Mouse (Mus musculus) liver, adult 2 months (tissue): ENCODE measurements at regions not wholly inside any gene's neighbourhood (a gene's known extent, or its start where the extent isn't known, plus 50 kb on each side); places are given as distances from the start of the nearest gene placed in this dataset.

Source experiments
- CTCF ChIP-seq: fragments of 200-500 bp; IDR thresholded peaks from 2 replicates; pipeline ENCODE4 v1.5.1; 2011; ENCODE audit warnings: low read depth, low read length, control low read depth
- POLR2A ChIP-seq: fragments of 200-500 bp; IDR thresholded peaks from 2 replicates; pipeline ENCODE4 v1.6.1; 2011; ENCODE audit warnings: low read length, control low read depth; ENCODE audit not compliant: insufficient read depth; ENCODE audit errors: extremely low read depth

DNA sequence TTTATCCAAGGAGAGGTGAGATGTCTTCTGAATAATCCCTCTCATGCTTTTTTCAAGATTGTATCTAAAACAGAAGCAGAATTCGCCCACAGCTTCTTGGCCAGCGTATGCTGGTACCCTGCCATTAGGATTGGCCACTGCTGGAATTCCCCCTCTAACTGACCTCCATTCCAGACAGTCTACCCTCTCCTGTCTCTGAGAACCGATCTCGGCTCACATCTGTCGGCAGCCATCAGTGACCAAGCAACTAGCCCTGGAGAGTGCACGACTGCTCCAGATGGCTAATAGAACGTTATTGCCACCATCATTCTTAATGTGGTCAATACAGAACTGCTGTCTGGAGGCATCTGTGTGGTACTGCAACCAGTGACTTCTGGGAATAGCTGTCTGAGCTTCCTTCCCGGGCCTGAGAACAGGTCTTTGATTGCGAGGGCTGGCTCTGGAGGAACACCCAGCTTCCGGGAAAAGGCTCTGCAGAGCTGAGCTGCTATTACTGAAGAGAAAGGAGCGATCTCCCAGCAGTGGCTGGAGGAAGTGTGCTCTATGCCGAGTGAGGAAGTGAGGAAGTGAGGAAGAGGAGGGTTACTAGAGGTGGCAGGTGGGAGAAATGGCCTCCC lies 187.1 kb upstream of the Ppp2r3a start:
- TF ChIP-seq CTCF (no peak), POLR2A (no peak)
